Comparison of ENCODE assay signal across 12 mouse cellular contexts in genomic region chr5:150578613-150579171, GRCm38 (mm10). TPM values are rescaled to one million over a fixed set of nuclear protein-coding genes. Genes with fewer than 3 reads are reported as not detected.
DNase-seq lines count a peak whose midpoint lies in the region; ATAC-seq and TF ChIP-seq lines count a peak whose summit lies in the region.
"Had no signal": no experiment of that assay in that cellular context is flagged by ENCODE, and none has a peak within 500 bp of the region (broad histone marks: within the 10 kb centered on the region; RNA-seq: fewer than 3 reads in every experiment).

No protein-coding gene starts in this region.

- H3K27me3 ChIP-seq in limb, embryonic 14.5 days (ENCODE audit: control insufficient read depth, insufficient read depth, low read length) = no peaks in the 10 kb centered on the region
- no peaks in the 10 kb centered on the region for H3K27me3 ChIP-seq in limb, embryonic 10.5 days (ENCODE audit: low read depth, poor library complexity, severe bottlenecking)
- no peaks in the 10 kb centered on the region for H3K27me3 ChIP-seq in myocyte (ENCODE audit: control insufficient read depth, insufficient read depth, insufficient read length)
- H3K27me3 ChIP-seq: hindbrain, embryonic 15.5 days had no signal

- no peak overlapping the region for H3K4me2 ChIP-seq in limb, embryonic 14.5 days (replicated peaks; ENCODE audit: low read depth, low read length, severe bottlenecking)
- peak overlapping the region; percentile 53 for H3K4me2 ChIP-seq in myocyte (ENCODE audit: low read depth)
- H3K4me2 ChIP-seq: hindbrain, embryonic 15.5 days had no signal

- H3K4me3 ChIP-seq in limb, embryonic 14.5 days (replicated peaks; ENCODE audit: low read length) = no peak overlapping the region
- no peak overlapping the region for H3K4me3 ChIP-seq in limb, embryonic 10.5 days
- no peak overlapping the region for H3K4me3 ChIP-seq in bone marrow, adult 2 months (replicated peaks; ENCODE audit: control insufficient read depth, low read depth, low read length)
- no peak overlapping the region for H3K4me3 ChIP-seq in myocyte
- H3K4me3 ChIP-seq: hindbrain, embryonic 15.5 days had no signal

- no peak overlapping the region for H3K27ac ChIP-seq in limb, embryonic 14.5 days (replicated peaks; ENCODE audit: low read depth, low read length)
- no peak overlapping the region for H3K27ac ChIP-seq in limb, embryonic 10.5 days
- peak overlapping the region; percentile 47 for H3K27ac ChIP-seq in bone marrow, adult 2 months (ENCODE audit: control insufficient read depth, insufficient read depth, low read depth, low read length, poor library complexity)
- H3K27ac ChIP-seq: hindbrain, embryonic 15.5 days had no signal

- no peaks in the 10 kb centered on the region for H3K79me2 ChIP-seq in myocyte (ENCODE audit: control insufficient read depth, insufficient read depth)

- TF ChIP-seq POLR2A in limb, embryonic 14.5 days (IDR thresholded peaks at IDR 0.05; ENCODE audit: borderline replicate concordance, extremely low read depth, insufficient read depth, insufficient read length) = no peak
- no peak for TF ChIP-seq POLR2A in bone marrow, adult 2 months (IDR thresholded peaks at IDR 0.05; ENCODE audit: borderline replicate concordance, control insufficient read depth, low read depth, low read length)
- TF ChIP-seq POLR2A in myocyte (IDR thresholded peaks at IDR 0.05; ENCODE audit: insufficient read length, low read depth) = no peak

- no peaks in the 10 kb centered on the region; the same call in 1 of the 2 replicates for H3K4me1 ChIP-seq in limb, embryonic 14.5 days (ENCODE audit: control insufficient read depth, insufficient read depth, low read length)
- peaks cover 5% of the 10 kb centered on the region; the same call in 1 of the 2 replicates for H3K4me1 ChIP-seq in limb, embryonic 10.5 days
- H3K4me1 ChIP-seq in bone marrow, adult 2 months (ENCODE audit: control insufficient read depth, insufficient read depth, low read length) = peaks cover 3% of the 10 kb centered on the region; the same call in 1 of the 2 replicates
- H3K4me1 ChIP-seq: hindbrain, embryonic 15.5 days had no signal

- TF ChIP-seq CTCF in bone marrow, adult 2 months (IDR thresholded peaks at IDR 0.05; ENCODE audit: control insufficient read depth, insufficient read depth, low read length) = no peak

- WGBS in limb, embryonic 14.5 days = 46% methylated on average over 6 of the region's 6 CpGs
- WGBS in limb, embryonic 10.5 days = 88% methylated on average over 6 of the region's 6 CpGs
- 16% methylated on average over 6 of the region's 6 CpGs for WGBS in bone marrow, adult 2 months

- no peaks in the 10 kb centered on the region for H3K9me3 ChIP-seq in limb, embryonic 14.5 days (ENCODE audit: control insufficient read depth, low read length)
- H3K9me3 ChIP-seq in limb, embryonic 10.5 days (replicated peaks) = no peaks in the 10 kb centered on the region
- H3K9me3 ChIP-seq: hindbrain, embryonic 15.5 days had no signal

- DNase-seq in limb, embryonic 14.5 days (ENCODE audit: low spot score) = peak; percentile 32
- no peak for DNase-seq in limb, embryonic 10.5 days (ENCODE audit: low spot score)
- no peak for DNase-seq in left cerebral cortex, adult 8-10 months (ENCODE audit: low spot score in 2 of 2)
- DNase-seq in T-cell, adult 2 months (ENCODE audit: low spot score) = no peak
- DNase-seq: cerebellum, postnatal 36 days; gastrocnemius, postnatal 14 days; layer of hippocampus, postnatal 36 days; lung, postnatal 36 days had no signal

- no peak overlapping the region for H3K9ac ChIP-seq in limb, embryonic 14.5 days (ENCODE audit: low read depth, low read length, severe bottlenecking)
- H3K9ac ChIP-seq: hindbrain, embryonic 15.5 days had no signal

- ATAC-seq in limb, embryonic 14.5 days (ENCODE audit: low FRiP score, low read depth) = no peak
- ATAC-seq in hematopoietic stem cell, adult 5-6 weeks (replicated peaks in 1 of 2; ENCODE audit: insufficient read depth in 1 of 2, low FRiP score in 2 of 2, low TSS enrichment in 1 of 2, low read depth in 1 of 2, poor library complexity in 2 of 2, severe bottlenecking in 2 of 2) = peak; percentile 60 to 61

- no peaks in the 10 kb centered on the region for H3K36me3 ChIP-seq in limb, embryonic 14.5 days (ENCODE audit: control insufficient read depth, insufficient read depth, low read length)
- H3K36me3 ChIP-seq in limb, embryonic 10.5 days = no peaks in the 10 kb centered on the region
- H3K36me3 ChIP-seq in myocyte (ENCODE audit: control insufficient read depth, insufficient read depth) = no peaks in the 10 kb centered on the region

- no peak overlapping the region for H3ac ChIP-seq in myocyte (ENCODE audit: control insufficient read depth, insufficient read length)

TF ChIP-seq in myocyte, 11 proteins besides CTCF, POLR2A, EP300 and RAD21:
- TF ChIP-seq MAX (IDR thresholded peaks at IDR 0.05; ENCODE audit: low read depth) = no peak

RNA-seq across cellular contexts. Expression of gene N4bp2l1, which starts 18.3 kb away (rescaled TPM):
- 5.9 and 6.1 TPM in 2 replicates for polyA plus RNA-seq in limb, embryonic 14.5 days (2012; rRNA removed)
- polyA plus RNA-seq in limb, embryonic 14.5 days (2014; fragmentation: Nextera tagmentation; extraction: Ambion mirVana) = 4.3 and 5.4 TPM in 2 replicates
- 2.4 and 2.7 TPM in 2 replicates for polyA plus RNA-seq in limb, embryonic 10.5 days (2016; fragmentation: Nextera tagmentation; extraction: Ambion mirVana)
- 26.2 and 29.2 TPM in 2 replicates for polyA plus RNA-seq in bone marrow, adult 2 months (2011; ENCODE audit: insufficient read depth, insufficient read length, low replicate concordance, missing spikeins)
- 35.3 and 35.5 TPM in 2 replicates for total RNA-seq in hematopoietic stem cell, adult 5-6 weeks (2017)
- polyA plus RNA-seq in myocyte (2012; fragmentation: generic; extraction: Trizol) = 1.4 TPM
- total RNA-seq in left cerebral cortex, adult 8-10 months (2022) = 10 to 100 TPM; 53.3 to 56.8 (median 55.8) TPM

RNA-seq across cellular contexts. Expression of gene Brca2, which starts 56.3 kb away (rescaled TPM):
- polyA plus RNA-seq in limb, embryonic 14.5 days (2012; rRNA removed) = 20.6 and 25.9 TPM in 2 replicates
- polyA plus RNA-seq in limb, embryonic 14.5 days (2014; fragmentation: Nextera tagmentation; extraction: Ambion mirVana) = 15.9 and 19.6 TPM in 2 replicates
- polyA plus RNA-seq in limb, embryonic 10.5 days (2016; fragmentation: Nextera tagmentation; extraction: Ambion mirVana) = 38.7 and 46.6 TPM in 2 replicates
- 19.7 and 23.3 TPM in 2 replicates for polyA plus RNA-seq in bone marrow, adult 2 months (2011; ENCODE audit: insufficient read depth, insufficient read length, low replicate concordance, missing spikeins)
- 52.8 and 67.3 TPM in 2 replicates for total RNA-seq in hematopoietic stem cell, adult 5-6 weeks (2017)
- polyA plus RNA-seq in myocyte (2012; fragmentation: generic; extraction: Trizol) = 2.1 TPM
- 10 to 100 TPM in 2 of 4 experiments, 1 to 10 TPM in 2; 8.7 to 12.2 (median 9.7) TPM for total RNA-seq in left cerebral cortex, adult 8-10 months (2022)
